Comparison of ENCODE assay signal across 18 mouse cellular contexts in genomic region chr9:83051666-83052065, GRCm38 (mm10).
"Had no signal": no experiment of that assay in that cellular context is flagged by ENCODE, and none has a peak within 500 bp of the region (broad histone marks: within the 10 kb centered on the region; RNA-seq: fewer than 3 reads in every experiment).

No protein-coding gene starts in this region.

- DNase-seq: lung, adult 18-20 months; lung, embryonic 14.5 days; lung, postnatal 10 days; lung, postnatal 4 days; retina, postnatal 1 day; right cerebral cortex, adult 18-20 months; right cerebral cortex, postnatal 25 days; right cerebral cortex, postnatal 4 days; spleen, adult 18-20 months; thymus, adult 18-20 months; thymus, postnatal 14 days; thymus, postnatal 36 days had no signal

- H3K36me3 ChIP-seq: midbrain, embryonic 10.5 days; midbrain, embryonic 13.5 days; midbrain, embryonic 15.5 days; neural tube, embryonic 13.5 days; neural tube, embryonic 15.5 days had no signal

- H3K27ac ChIP-seq: midbrain, embryonic 10.5 days; midbrain, embryonic 13.5 days; midbrain, embryonic 15.5 days; neural tube, embryonic 13.5 days; neural tube, embryonic 15.5 days had no signal

- H3K9me3 ChIP-seq: midbrain, embryonic 10.5 days; midbrain, embryonic 13.5 days; midbrain, embryonic 15.5 days; neural tube, embryonic 13.5 days; neural tube, embryonic 15.5 days had no signal

- H3K27me3 ChIP-seq: midbrain, embryonic 13.5 days; midbrain, embryonic 15.5 days; neural tube, embryonic 13.5 days; neural tube, embryonic 15.5 days had no signal

- ATAC-seq: midbrain, embryonic 13.5 days; midbrain, embryonic 15.5 days had no signal

- H3K9ac ChIP-seq: lung, embryonic 14.5 days; midbrain, embryonic 13.5 days; midbrain, embryonic 15.5 days; neural tube, embryonic 13.5 days; neural tube, embryonic 15.5 days had no signal

- H3K4me1 ChIP-seq: midbrain, embryonic 13.5 days; midbrain, embryonic 15.5 days; neural tube, embryonic 13.5 days; neural tube, embryonic 15.5 days had no signal

- H3K4me2 ChIP-seq: lung, embryonic 14.5 days; midbrain, embryonic 13.5 days; midbrain, embryonic 15.5 days; neural tube, embryonic 13.5 days; neural tube, embryonic 15.5 days had no signal

- H3K4me3 ChIP-seq: midbrain, embryonic 10.5 days; midbrain, embryonic 13.5 days; midbrain, embryonic 15.5 days; myocyte; neural tube, embryonic 13.5 days; neural tube, embryonic 15.5 days had no signal
